Mouse (Mus musculus) heart, adult 2 months (tissue): ENCODE measurements around the gene Zfp420.

Experiments
- CTCF ChIP-seq: fragments of 200-600 bp; IDR thresholded peaks from 2 replicates; pipeline ENCODE4 v1.8.1; 2022; ENCODE audit warnings: antibody characterized with exemption, mild to moderate bottlenecking, moderate library complexity
- POLR2A ChIP-seq: fragments of 200-500 bp; IDR thresholded peaks from 2 replicates; pipeline ENCODE4 v1.6.1; 2011; ENCODE audit warnings: mild to moderate bottlenecking, low read depth, low read length, control low read depth; ENCODE audit not compliant: insufficient read depth

GRCm38 (mm10) chr7:29818619-29819254, 41.0 kb upstream of the Zfp420 start:
- TF ChIP-seq POLR2A (0 out of 2 replicates have a peak, but pooled peaks have one; percentile 18), CTCF (no peak)
